Mouse (Mus musculus) testis, postnatal 14 days (tissue): Measurements from ENCODE around the gene Top3b.
"Not testable (repeated sequence)": the region's sequence is repeated elsewhere in the genome, so short reads cannot be mapped to it uniquely, and the experiment has no call there.

Source experiments
- DNase-seq: peaks from one replicate; pipeline ENCODE4 v3.0.0; 2021; ENCODE audit warnings: low spot score

Top3b gene

DNA sequence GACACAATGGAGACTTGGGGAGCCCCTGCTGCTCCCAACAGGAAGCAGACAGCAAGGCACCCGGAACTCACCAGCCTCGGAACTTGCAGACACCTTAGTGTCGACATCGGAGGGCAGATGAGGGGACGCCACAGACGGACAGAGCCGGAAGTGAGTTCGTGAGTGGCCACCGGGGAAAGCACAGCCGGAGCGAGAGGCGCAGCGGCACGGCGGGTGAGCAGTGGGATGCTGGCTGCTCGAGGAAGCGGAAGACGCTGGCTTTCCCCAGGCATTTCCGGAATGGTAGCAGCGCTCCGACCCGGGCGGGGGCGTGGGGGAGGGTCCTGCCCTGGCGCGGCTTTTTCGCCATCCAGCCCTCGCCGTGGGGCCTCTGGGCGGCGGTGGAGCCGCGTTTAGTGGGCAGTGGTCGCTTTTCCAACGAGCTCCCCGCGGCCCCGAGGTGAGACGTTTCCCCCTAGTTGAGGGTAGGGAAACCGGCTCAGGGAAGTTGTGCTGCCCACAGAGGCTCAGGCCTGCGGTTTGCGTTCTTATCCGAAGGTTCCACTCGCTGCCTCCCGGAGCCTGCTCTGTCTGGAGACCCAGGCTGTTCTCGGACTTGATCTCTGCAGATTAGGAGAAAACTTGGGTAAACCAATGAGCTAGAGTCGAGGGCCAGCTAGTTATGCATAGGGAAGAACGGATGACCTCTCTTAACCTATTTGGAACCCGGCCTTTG, at the start of gene Top3b, which contains the start of gene Vpreb1:
TSS of gene Top3b (plus strand) at position 120 of the 715 bp plus-strand sequence.
TSS of gene Vpreb1 (minus strand) at position 227 of the 715 bp plus-strand sequence.
- peak; percentile 89 for DNase-seq

DNA sequence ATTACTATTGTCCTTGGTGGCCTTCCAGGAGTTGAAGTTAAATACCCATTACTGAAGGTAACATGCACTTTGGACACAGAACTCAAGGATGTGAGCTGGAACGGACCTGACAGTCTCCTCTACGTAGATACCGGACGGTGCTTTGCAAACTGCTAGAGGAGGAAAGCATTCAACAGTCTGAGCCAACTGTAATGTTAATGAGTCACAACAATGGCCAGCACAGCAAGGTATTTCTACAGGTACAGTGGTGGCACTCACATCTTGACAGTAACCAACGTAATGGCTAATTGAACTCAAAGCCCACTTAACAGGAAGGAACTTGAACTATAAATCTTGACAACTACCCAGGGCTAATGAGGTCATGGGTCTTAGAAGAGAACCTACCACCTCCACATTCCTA, 45.1 kb upstream of the Top3b start:
- DNase-seq = no peak

DNA sequence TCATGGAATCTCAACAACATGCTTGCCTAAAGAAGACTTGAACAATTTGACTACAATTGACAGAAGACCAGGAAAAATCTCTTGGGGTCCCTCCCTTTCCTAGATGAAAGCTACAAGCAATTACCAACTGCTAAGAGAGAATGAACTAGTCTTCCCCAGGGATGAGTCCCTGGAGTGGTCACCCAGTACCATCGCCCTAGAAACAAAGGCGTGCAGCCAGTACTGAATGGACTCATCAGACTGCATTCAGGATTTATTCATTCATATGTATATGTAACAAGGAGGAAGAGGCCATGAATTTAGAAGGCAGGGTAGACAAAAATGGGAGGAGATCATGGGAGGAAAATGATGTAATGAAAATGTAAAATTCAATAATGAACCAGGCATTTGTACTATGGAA, 44.3 kb upstream of the Top3b start:
- no peak for DNase-seq

DNA sequence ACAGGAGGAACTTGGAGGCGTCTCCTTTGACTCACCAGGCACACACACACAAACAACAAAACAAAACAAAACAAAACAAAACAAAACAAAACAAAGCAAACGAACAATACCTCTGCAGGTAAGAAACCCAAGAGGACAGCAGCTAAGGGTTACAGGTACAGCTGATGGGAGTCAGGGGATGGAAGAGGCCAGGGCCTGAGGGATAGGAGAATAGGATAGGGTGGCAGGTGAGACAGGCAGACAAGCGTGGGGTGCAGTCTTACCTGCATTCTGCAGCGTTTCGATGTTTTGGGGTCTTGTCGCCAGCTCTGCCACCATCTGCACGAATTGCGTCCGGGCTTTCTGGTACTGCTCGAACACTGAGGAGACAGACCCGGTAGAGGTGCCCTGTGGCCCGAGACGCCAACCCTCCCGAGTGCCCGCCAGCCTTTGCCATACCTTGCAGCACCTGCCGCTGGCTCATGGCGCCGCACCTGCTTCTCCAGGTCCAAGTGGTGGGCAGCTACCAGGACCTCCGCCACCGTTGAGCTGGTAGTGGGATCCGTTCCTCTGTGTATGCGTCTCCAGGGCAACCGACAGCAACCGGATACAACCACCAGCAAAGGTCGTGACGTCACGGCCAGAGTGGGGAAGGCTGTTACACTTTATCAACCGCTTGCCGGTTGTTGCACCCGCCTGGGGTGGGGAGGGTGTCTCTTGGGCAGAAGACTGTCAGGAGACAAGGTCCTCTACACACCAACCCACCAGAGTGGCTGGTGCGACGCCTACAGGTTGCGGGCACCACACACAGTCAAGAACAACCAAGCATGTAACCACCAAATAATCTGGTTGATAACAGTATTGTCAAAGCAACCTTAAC, 41.5 kb upstream of the Top3b start, which contains the start of gene Spag6l:
TSS of gene Spag6l (minus strand) at position 700 of the 859 bp plus-strand sequence.
- peak; percentile 43 for DNase-seq

DNA sequence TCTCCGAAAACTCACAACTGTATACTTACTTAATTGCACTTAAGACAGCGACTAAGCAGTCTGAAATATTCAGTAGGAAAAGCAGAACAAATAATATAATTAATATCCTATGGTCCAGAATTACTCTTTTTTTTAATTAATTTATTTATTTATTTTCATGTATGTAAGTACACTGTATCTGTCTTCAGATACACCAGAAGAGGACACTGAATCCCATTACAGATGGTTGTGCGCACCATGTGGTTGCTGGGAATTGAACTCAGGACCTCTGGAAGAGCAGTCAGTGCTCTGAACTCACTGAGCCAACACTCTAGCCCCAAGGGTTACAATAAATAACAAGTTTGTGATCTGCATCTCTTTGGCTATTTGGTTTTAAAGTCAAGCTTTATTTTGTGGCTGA, 40.9 kb upstream of the Top3b start:
- DNase-seq = no peak

DNA sequence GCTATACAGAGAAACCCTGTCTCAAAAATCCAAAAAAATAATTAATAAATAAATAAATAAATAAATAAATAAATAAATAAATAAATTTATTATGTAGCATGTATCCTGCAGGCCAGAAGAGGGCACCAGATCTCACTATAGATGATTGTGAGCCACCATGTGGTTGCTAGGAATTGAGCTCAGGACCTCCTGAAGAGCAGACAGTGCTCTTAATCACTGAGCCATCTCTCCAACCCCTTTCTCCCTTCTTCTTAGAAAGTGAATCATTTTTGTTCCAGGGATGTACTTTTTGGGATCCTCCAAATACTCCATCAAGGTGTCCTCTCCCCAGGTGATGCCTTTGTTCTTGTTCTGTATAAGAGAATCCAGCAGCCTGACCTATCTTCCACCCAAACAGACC, 21.3 kb upstream of the Top3b start:
- no peak for DNase-seq

DNA sequence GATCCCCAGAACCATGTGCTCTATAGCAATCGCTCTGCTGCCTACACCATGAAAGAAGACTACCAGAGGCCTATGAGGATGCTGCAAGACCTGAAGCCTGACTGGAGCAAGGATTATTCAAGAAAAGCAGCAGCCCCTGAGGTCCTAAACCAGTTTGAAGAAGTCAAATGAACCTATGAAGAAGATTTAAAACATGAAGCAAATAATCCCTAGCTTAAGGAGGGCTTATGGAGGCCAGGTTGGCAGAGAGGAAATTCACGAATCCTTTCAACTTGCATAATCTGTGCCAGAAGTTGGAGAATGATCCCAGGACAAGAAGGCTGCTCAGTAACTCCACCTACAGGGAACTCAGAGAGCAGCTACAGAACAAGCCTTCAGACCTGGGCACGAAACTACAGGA, 18.1 kb upstream of the Top3b start:
- no peak for DNase-seq

DNA sequence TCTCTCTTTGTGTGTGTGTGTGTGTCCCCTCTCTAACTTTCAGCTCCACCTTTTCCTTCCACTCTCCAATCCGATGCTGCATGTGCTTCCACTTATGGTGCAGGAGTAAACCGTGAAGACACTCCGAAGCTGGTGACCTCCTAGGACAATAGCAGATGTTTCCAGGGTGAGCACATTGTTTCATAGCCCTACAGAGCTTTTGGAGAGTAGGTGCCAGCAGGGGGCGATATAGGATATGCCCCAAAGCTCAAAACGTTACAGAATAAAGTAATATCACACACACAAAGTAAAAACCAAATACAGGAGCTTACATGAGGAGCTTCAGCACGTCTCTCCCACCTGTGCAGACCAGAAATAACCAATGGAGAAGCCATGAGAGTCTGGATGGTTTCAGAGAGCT, 15.7 kb upstream of the Top3b start:
- DNase-seq = no peak

DNA sequence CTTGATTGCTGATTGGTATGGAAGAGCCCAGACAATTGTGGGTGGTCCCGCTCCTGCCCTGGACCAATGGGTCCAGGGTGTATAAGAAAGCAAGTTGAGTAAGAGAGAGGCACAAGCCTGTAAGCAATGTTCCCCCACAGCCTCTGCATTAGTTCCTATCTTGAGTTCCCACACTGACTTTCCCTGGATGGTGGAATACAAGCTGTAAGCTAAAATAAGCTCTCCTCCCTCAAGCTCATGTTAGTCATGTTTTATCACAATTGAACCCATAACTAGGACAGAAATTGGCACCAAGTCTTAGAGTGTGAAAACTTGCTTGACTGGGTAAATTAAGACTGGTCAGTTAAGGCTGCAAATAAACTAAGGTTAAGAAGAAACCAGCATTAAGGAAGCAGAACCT, 15.0 kb upstream of the Top3b start:
- DNase-seq = no peak

DNA sequence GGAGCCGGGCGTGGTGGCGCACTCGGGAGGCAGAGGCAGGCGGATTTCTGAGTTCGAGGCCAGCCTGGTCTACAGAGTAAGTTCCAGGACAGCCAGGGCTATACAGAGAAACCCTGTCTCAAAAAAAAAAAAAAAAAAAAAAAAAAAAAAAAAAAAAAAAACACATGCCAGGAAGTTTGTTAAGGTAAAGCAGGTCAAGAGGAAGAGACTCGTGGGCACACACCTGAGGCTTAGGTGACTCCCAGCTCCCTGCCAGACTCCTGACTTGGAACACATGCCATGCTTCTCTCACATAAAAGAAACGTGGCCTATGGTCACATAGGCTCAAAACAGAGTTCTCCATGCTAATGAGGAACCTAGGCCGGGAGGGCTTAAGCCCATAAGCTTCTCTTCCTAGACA, 14.5 kb upstream of the Top3b start:
- not testable (repeated sequence) for DNase-seq

DNA sequence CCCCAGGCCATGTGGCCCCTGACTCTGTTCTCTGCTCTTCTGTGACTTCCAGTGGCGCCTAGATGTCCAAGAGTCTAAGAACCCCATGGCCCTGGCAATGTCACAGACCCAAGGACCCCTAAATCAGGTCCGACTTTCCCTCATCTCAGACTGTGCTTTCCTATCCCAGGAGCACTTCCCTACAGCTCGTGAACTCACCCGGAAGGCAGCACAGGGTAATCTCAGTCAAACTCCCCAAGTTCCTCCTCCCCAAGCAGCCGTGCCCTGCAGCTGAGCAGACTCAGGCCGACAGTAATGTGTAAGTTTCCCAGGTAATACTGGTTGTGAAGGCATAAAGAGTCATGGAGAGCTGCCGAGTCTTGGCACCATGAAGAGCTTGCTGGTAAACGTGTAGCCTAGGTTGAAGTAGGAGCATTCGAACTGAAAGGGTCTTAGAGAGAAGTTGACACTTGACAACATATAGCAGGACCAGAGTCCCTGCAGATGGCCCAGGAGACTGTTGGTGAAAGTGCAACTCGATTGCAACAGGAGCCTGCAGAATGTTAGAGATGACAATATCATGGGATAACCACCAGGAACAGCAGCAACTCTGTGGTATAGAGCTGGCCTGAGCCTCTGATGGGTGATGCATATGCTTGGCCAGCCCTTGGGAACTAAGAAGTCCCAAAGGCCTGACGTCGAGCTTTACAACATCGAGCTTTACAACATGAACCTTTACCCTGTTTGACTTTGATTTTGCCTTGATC, 13.6 kb upstream of the Top3b start:
- no peak for DNase-seq

DNA sequence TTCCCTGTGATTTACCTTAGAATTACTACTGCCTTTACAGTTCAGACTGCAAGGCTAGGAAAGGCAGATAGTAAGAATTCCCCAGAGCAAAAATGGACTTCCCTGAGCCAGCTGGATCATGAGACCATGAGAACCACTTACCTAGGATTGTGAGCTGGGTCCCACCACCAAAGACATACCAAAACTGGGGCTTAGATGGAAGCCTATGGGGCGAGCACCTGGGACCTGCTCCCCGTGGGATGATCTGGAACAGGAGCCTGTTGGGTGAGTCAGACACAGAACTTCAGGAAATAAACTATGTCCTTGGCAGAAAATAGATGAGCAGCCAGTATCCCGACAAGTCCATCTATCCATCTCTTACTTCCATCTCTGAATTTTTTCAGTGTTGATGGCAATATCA, 8.2 kb upstream of the Top3b start:
- DNase-seq = no peak

DNA sequence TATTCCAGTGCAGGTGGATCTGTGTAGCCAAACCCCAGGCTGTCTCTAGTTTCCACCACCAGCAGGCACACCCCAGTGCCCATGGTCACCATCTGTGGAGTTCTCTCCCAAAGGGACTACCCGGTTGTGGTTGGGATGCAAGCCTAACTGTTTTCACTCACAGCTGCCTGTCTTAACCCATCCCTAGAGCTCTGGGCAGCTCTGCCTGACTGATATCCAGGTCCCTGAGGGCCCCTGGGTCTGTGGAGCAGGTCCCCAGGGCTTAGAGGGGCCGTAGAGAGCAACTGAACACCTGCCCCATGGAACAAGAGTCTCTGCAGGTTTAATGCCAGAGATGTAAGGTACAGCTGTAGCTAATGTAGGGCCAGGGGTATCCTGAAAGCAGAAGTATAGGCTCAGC, 6.6 kb upstream of the Top3b start, which contains the start of gene Igll1:
TSS of gene Igll1 (minus strand) at position 8 of the 400 bp plus-strand sequence.
- no peak for DNase-seq

DNA sequence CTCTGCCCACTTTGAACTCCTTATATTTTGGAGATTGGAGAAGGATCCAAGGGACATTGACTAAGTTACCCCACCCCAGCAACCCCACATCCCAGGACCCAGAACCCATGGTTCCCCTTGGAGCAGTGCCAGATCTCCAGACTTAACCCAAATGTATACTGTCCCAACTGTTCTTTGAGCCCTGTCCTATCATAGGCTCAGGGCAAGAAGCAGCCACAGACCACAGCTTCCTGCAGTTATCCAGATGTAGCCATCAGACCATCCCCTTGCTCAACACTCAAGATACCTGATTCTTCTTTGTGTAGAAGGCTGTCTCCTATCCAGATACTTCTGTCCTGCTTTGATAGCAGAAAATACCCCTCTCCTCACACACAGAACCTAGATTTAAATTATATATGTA, 5.3 kb upstream of the Top3b start:
- no peak for DNase-seq

DNA sequence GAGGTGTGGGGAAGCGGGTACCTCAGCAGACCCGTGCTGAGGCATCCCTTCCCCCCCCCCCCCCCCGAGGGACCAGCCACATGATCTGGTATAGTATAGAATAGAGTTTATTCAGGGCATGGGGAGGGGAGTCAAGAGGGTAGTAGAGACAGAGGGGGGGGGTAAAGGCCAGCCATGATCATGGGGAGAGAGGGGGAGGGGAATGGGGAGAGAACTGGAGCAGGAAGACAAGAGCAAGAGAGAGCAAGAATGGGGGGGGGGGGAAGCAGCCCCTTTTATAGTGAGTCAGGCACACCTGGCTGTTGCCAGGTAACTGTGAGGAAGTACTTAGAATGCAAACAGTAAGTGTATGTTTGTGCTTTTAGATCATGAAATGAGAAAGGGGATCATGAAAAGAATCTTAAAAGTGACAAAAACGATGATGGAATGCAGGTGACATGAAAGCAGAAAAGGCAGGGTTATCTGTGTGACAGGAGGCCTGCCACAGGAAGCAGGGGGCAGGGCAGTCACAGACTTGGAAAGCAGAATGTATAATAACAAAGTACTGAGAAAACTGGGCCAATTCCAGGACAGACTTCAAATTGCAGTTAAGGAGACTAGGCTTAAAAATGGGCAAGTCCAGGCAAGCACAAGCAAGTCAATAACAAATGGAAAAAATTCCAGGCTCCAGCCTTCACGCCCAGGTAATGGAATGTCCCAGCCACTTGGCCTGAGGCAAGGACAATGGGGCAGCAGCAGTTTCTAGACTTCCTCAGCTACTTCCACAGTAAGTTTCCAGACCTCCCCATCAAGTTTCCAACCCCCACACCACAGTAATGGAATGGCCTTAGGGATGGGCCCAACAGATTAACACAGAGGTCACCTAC, 4.6 kb upstream of the Top3b start:
- no peak for DNase-seq

DNA sequence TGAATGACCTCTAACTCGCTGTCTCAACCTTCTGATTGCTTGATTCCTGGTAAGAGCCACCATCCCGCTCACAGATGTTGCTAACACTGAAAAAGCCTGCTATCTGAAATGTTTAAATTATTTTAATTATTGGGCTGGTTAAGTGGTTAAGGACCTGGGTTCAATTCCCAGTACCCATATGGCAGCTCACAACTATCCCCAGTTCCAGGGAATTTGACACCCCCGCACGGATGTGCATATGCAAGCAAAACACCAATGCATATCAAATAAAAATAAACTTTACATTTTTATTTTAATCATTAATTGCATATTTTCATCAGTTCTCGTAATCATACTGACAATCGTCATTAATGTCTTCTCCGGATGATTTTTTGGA, 307 bp upstream of the Top3b start:
- DNase-seq = no peak

DNA sequence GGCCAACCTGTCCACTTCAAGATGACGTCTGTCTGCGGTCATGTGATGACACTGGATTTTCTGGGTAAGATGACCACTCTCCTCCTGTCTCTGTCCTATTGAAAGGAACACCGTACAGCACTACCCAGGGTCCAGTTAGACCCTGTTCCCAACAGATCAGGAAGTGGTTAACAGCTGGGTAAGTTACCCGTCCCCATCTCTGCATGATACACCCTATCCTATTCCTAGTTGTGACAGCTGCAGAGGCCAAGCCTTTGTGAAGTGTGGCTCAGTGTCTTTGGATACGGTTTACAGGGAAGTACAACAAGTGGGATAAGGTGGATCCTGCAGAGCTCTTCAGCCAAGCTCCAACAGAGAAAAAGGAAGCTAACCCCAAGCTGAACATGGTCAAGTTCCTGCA, 8.5 kb downstream of the Top3b start:
- no peak for DNase-seq

DNA sequence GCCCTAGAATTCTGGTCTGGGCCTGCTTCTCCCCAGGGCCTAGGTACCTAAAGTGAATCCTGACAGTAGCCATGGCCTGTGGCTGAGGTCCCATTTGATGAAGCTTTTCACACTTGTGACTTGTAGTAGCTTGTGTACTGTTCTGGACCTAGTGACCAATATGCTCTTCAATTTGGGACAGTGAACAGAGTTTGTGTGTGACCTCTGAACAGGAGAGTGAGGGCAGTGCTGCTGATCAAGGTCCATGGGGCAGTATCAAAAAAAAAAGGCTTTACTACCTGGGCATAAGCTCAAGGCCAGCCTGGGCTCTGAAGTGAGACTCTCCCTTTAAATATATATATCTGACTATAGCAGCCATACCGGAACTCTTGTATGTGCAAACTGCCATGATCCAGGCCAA, 17.8 kb downstream of the Top3b start:
- DNase-seq = no peak

DNA sequence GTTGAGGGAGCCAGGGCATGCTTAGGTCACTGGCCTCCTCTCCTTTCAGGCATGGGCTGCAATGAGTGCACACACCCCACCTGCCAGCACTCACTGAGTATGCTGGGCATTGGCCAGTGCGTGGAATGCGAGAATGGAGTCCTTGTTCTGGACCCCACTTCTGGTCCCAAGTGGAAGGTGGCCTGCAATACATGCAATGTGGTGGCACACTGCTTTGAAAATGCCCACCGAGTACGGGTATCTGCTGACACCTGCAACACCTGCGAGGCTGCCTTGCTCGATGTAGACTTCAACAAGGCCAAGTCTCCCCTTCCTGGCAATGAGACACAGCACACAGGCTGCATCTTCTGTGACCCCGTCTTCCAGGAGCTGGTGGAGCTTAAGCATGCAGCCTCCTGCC, 21.8 kb downstream of the Top3b start:
- DNase-seq = no peak

DNA sequence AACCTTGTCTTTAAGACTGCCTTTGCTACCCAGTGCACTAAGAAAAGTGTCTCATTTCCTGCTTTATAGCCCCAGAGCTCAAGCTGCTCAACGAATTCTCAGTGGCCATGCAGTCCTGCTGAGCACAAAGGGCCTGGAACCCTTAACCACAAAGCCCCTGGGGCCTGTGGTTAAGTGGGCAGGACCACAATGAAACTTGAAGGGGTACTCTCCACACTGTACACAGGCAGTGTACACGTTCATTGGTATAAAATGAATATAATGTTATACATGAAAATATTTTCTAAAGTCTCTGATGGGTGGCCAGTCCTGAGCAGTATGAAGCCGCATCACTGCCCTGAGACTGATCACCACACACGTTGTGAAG, 25.5 kb downstream of the Top3b start:
- DNase-seq = no peak

DNA sequence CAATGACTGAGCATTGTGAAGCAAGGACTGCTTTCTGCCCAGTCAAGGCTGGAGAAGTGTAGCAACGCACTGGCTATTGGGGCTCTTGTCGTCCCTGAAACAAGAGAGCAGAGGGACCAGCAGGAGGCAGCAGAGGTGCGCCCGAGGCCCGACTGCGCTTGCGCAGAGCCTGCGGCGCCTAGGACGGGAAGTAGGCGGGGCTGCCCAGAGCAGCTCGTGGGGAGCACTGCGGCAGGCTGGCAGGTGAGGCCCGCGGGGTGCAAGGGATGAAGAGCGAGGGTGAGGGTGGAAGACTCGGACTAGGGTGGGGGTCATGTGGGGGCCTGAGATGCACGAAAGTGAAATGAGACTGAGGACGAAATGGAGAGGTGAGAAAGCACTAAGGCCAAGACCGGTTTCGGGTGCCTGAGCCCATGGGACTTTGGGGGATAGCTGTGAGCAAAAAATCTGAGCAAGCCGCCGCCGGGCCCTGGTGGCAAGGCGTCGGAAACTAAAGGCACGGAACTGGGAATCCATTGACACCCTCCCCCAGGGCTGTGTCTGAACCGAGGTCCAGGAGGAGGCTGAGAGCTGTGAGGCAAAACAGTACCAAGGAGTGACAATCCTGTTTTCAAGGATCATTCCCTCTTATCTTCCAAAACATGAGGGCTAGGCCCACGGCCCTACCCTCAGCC, 26.0 kb downstream of the Top3b start, which contains the start of gene Ppm1f:
TSS of gene Ppm1f (plus strand) at position 88 of the 674 bp plus-strand sequence.
- DNase-seq = peak; percentile 90
